16 mouse cellular contexts compared by ENCODE assay signal in genomic region chr8:10943314-10944060, GRCm38 (mm10).
DNase-seq lines count a peak whose midpoint lies in the region; ATAC-seq and TF ChIP-seq lines count a peak whose summit lies in the region.
"Had no signal": no experiment of that assay in that cellular context is flagged by ENCODE, and none has a peak within 500 bp of the region (broad histone marks: within the 10 kb centered on the region; RNA-seq: fewer than 3 reads in every experiment).

No protein-coding gene starts in this region.

- no peaks in the 10 kb centered on the region for H3K27me3 ChIP-seq in heart, embryonic 11.5 days (ENCODE audit: control insufficient read depth, insufficient read depth, low read length)
- 0 out of 2 replicates have a peak, but pooled peaks cover 6% of the 10 kb centered on the region for H3K27me3 ChIP-seq in lung, embryonic 14.5 days (ENCODE audit: insufficient read depth, low read length)
- H3K27me3 ChIP-seq in lung, postnatal 0 days (replicated peaks; ENCODE audit: insufficient read depth, low read length): no peaks in the 10 kb centered on the region
- H3K27me3 ChIP-seq in intestine, embryonic 16.5 days (replicated peaks; ENCODE audit: control insufficient read depth, insufficient read depth, low read length): no peaks in the 10 kb centered on the region

- WGBS in heart, embryonic 11.5 days (ENCODE audit: insufficient replicate concordance): 64% methylated on average over 9 of the region's 9 CpGs
- 60% methylated on average over 9 of the region's 9 CpGs for WGBS in lung, embryonic 14.5 days
- WGBS in lung, postnatal 0 days: 68% methylated on average over 9 of the region's 9 CpGs
- 62% methylated on average over 9 of the region's 9 CpGs for WGBS in intestine, embryonic 16.5 days

- no peaks in the 10 kb centered on the region for H3K36me3 ChIP-seq in heart, embryonic 11.5 days (ENCODE audit: control insufficient read depth, insufficient read depth, low read length)
- no peaks in the 10 kb centered on the region for H3K36me3 ChIP-seq in lung, embryonic 14.5 days (ENCODE audit: insufficient read depth)
- no peaks in the 10 kb centered on the region for H3K36me3 ChIP-seq in lung, postnatal 0 days (ENCODE audit: insufficient read depth, low read length)
- no peaks in the 10 kb centered on the region for H3K36me3 ChIP-seq in intestine, embryonic 16.5 days (ENCODE audit: control insufficient read depth, insufficient read depth, low read length)
- H3K36me3 ChIP-seq: forebrain, embryonic 10.5 days; liver, embryonic 13.5 days; neural tube, embryonic 13.5 days had no signal

- no peak for TF ChIP-seq CTCF in lung, embryonic 14.5 days (IDR thresholded peaks at IDR 0.05; ENCODE audit: low read depth)
- no peak for TF ChIP-seq CTCF in lung, postnatal 0 days (IDR thresholded peaks at IDR 0.05)

- H3K4me3 ChIP-seq in heart, embryonic 11.5 days (ENCODE audit: low read depth, low read length): no peak overlapping the region
- H3K4me3 ChIP-seq in lung, embryonic 14.5 days (ENCODE audit: low read depth, low read length): no peak overlapping the region
- H3K4me3 ChIP-seq in lung, postnatal 0 days (ENCODE audit: low read depth, low read length): no peak overlapping the region
- H3K4me3 ChIP-seq in intestine, embryonic 16.5 days (ENCODE audit: low read length): no peak overlapping the region
- H3K4me3 ChIP-seq: forebrain, embryonic 10.5 days; liver, embryonic 13.5 days; neural tube, embryonic 13.5 days had no signal

- TF ChIP-seq EP300 in lung, postnatal 0 days (IDR thresholded peaks at IDR 0.05): no peak

- H3K9me3 ChIP-seq in heart, embryonic 11.5 days (replicated peaks; ENCODE audit: control insufficient read depth, low read length): no peaks in the 10 kb centered on the region
- H3K9me3 ChIP-seq in lung, embryonic 14.5 days (ENCODE audit: low read depth, low read length): no peaks in the 10 kb centered on the region
- no peaks in the 10 kb centered on the region for H3K9me3 ChIP-seq in lung, postnatal 0 days (ENCODE audit: low read length)
- H3K9me3 ChIP-seq in intestine, embryonic 16.5 days (ENCODE audit: control insufficient read depth, low read length): no peaks in the 10 kb centered on the region
- H3K9me3 ChIP-seq: forebrain, embryonic 10.5 days; liver, embryonic 13.5 days; neural tube, embryonic 13.5 days had no signal

- H3K27ac ChIP-seq in heart, embryonic 11.5 days (ENCODE audit: low read depth, low read length): no peak overlapping the region
- no peak overlapping the region for H3K27ac ChIP-seq in lung, embryonic 14.5 days (ENCODE audit: low read depth)
- no peak overlapping the region for H3K27ac ChIP-seq in lung, postnatal 0 days (ENCODE audit: low read length)
- peak overlapping the region; percentile 55 for H3K27ac ChIP-seq in intestine, embryonic 16.5 days (ENCODE audit: low read length)
- H3K27ac ChIP-seq: forebrain, embryonic 10.5 days; kidney, postnatal 0 days; liver, embryonic 13.5 days; neural tube, embryonic 13.5 days had no signal

- ATAC-seq in heart, embryonic 11.5 days (replicated peaks; ENCODE audit: insufficient number of reproducible peaks, low FRiP score, low TSS enrichment): no peak
- ATAC-seq in lung, embryonic 14.5 days (ENCODE audit: insufficient read depth): peak; percentile 14; the same call in 1 of the 2 replicates
- ATAC-seq in lung, postnatal 0 days: no peak
- no peak for ATAC-seq in intestine, embryonic 16.5 days
- ATAC-seq in erythroblast, adult 5-6 weeks (replicated peaks; ENCODE audit: low FRiP score, poor library complexity, severe bottlenecking): no peak

- DNase-seq in heart, adult 11 months: peak; percentile 94
- peak; percentile 83 for DNase-seq in lung, embryonic 14.5 days
- DNase-seq in lung, postnatal 0 days (ENCODE audit: low spot score): no peak
- DNase-seq in cerebellum, postnatal 36 days: no peak
- DNase-seq: cerebellum, postnatal 14 days; layer of hippocampus, adult 9-11 months; liver, embryonic 13.5 days; lung, postnatal 10 days; right cerebral cortex, postnatal 4 days; thymus, postnatal 14 days had no signal

- peaks cover 27% of the 10 kb centered on the region for H3K4me1 ChIP-seq in heart, embryonic 11.5 days (ENCODE audit: control insufficient read depth, insufficient read depth, low read length)
- peaks cover 22% of the 10 kb centered on the region for H3K4me1 ChIP-seq in lung, embryonic 14.5 days (ENCODE audit: insufficient read depth)
- H3K4me1 ChIP-seq in lung, postnatal 0 days (ENCODE audit: insufficient read depth, low read depth, low read length): peaks cover 7% of the 10 kb centered on the region; the same call in 1 of the 2 replicates
- peaks cover 21% of the 10 kb centered on the region for H3K4me1 ChIP-seq in intestine, embryonic 16.5 days (ENCODE audit: control insufficient read depth, insufficient read depth, low read length)

- H3K4me2 ChIP-seq in heart, embryonic 11.5 days: no peak overlapping the region
- H3K4me2 ChIP-seq in lung, embryonic 14.5 days: no peak overlapping the region
- no peak overlapping the region for H3K4me2 ChIP-seq in lung, postnatal 0 days (replicated peaks; ENCODE audit: low read depth, low read length)
- H3K4me2 ChIP-seq in intestine, embryonic 16.5 days (ENCODE audit: low read depth, low read length): no peak overlapping the region
- H3K4me2 ChIP-seq: liver, embryonic 13.5 days; neural tube, embryonic 13.5 days had no signal

- H3K9ac ChIP-seq in heart, embryonic 11.5 days (ENCODE audit: low read depth, low read length): no peak overlapping the region
- no peak overlapping the region for H3K9ac ChIP-seq in lung, embryonic 14.5 days
- H3K9ac ChIP-seq in lung, postnatal 0 days (replicated peaks; ENCODE audit: low read depth): no peak overlapping the region
- H3K9ac ChIP-seq in intestine, embryonic 16.5 days (ENCODE audit: low read depth, low read length): no peak overlapping the region
- H3K9ac ChIP-seq: liver, embryonic 13.5 days; neural tube, embryonic 13.5 days had no signal

Comparison
In these comparisons a context has a peak if more than half of its experiments do, and no peak if none do; other contexts are left out.
1. DNase-seq: peak in heart, adult 11 months (single experiment) and lung, embryonic 14.5 days (single experiment); none in lung, postnatal 0 days (single experiment) and cerebellum, postnatal 36 days (0 of 2).